Mouse (Mus musculus) spleen, adult 12 weeks (tissue): ENCODE measurements around the gene Slc38a3.

Experiments used
- DNase-seq: peaks from one replicate; pipeline ENCODE4 v3.0.0; 2022; ENCODE audit warnings: low spot score

Slc38a3 gene

DNA sequence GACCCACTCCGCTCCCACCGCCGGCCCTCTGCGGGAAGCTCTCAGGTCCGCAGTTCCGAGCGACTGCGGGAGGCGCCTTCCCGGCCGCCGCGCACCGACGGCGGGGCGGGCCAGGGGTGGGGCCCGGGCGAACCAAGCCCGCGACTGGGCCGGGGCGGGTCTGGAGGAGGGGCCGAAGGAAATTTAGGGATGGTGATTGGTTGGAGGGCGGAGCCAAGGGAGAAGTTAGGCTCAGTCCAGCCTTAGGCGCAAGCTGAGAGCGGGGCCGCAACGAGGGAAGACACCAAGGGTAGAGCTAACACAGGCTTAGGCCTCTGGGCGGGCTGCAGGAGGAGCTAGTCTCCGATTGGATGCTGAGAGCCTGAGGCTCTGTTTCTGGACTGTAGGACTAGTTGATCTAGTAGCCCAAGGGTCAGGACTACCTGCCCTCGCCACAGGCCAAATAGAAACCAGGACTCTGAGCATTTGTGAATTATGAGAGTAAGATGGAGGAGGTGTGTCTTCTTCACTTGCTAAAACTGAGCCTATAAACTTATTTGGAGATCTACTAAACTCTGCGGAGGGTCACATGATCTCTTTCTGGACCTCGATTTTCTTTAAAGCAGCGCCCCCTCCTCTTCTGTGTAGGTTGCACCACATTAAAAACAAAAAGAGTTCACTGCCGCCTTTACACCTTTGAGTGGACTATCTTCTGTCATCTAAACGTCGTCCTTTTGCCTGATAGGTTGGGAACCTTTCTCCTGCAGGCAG, 33.9 kb downstream of the Slc38a3 start, which contains the start of gene Gnai2:
Gene Gnai2 (minus strand): TSS at position 89 of the 750 bp plus-strand sequence.
- peak; percentile 96 for DNase-seq

DNA sequence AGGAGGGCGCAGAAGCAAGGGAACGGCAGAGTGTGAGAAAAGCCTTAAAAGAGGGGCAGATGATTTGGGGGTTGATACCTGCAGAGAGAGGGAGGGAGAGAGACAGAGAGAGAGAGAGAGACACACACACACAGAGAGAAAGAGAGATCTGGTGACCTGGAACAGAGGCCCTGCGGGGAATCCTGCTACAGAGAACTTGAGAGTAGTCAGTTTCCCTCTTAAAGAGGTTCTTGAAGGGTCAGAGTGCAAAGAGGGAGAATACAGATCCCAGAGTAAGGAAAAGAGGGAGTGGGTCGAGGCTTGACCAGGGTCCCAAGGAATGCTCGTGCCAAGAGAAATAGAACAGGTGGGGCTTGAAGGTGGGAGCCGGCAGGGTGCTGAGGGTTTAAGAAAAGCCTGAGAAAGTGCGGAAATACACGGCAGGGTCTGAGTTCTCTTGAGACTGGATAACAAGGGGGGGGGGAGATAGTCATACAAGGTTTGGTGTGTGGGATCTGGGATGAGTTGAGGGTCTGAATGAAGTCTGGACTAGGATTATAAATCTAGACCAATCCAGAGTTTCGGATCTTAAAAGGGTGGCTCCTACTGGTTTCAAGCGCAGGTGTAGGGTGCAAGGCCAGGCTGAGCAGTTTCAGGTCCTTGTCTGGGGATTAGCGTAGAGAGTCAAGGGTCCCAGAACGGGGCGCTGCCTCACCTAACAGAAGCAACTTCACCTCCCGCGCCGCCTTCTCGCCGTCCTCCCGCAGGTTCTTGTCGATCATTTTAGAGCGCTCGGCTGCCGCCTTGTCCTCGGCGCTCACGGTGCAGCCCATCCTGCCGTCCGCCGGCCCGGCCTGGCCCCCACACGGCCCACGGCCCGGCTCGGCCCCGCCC, 34.7 kb downstream of the Slc38a3 start:
- DNase-seq, result no peak

GRCm38 (mm10) chr9:107633661-107634405, 35.5 kb downstream of the Slc38a3 start:
- no peak for DNase-seq

GRCm38 (mm10) chr9:107633091-107633660, 36.2 kb downstream of the Slc38a3 start:
- DNase-seq, result peak; percentile 77

DNA sequence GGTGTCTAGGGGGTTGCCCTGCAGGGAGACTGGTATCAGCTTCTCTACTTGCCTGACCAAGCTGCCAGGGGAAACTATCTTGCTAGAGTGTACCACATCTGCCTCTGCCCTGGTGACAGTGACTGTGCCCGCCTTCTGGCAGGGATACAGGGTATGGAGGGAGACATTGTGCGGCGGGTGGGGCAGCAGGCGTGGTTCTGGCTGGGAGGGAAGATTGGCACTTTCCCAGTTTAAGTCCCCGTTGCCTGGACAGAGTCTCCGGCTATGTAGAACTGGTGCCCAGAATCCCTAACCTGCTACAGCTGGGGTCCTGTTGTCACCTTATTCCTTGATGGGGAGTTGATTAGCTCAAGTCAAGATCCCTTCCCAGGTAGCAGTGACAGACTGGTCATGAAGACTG, 36.9 kb downstream of the Slc38a3 start:
- DNase-seq, result peak; percentile 59

- DNase-seq, result no peak
These were observed 37.5 kb downstream of the Slc38a3 start for GRCm38 (mm10) chr9:107631861-107632260.

DNA sequence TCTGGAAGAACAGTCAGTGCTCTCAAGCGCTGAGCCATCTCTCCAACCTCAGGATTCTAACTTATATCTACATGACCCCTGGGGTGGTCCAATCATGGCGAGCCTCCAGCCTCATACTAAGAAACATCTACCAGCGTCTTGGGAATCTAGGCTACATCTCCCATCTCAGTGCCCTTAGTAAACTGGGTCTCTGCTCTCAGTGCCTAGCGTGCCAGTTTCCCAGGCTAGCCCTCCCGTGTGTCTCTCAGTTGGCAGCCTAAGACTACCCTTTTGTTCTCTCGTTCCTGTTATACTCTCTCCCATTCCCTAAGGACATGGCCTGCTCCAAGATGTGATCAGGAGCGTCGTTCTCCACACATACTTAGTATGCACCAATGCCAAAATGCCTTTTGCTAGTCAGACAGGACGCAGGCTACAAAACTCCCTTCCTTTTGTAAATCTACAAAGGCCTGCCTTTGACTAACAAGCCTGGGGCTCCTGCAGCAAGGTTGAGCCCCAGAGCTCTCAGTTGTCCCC, 38.0 kb downstream of the Slc38a3 start:
- no peak for DNase-seq

DNA sequence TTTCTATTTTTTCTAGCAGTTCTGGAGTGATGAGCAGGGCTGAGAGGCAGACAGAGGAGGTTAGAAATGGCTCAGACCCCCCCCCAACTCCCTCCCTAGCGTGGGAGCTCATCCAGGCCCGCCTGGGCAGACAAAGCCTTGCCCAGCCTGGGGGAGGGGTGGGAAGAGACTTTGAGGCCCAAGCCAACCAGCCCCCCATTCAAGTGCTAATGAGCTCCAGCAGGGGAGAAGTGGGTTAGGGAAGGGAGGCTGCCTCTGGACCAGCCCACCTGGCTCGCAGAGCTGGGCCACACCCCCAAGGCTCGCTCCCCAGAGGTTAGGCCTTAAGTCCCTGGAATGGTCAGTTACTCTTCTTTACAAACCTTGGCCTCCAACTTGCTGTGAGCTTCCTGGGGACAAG, 38.8 kb downstream of the Slc38a3 start:
- no peak for DNase-seq

- no peak for DNase-seq
These were observed 39.4 kb downstream of the Slc38a3 start for GRCm38 (mm10) chr9:107629901-107630425.

GRCm38 (mm10) chr9:107629411-107629730, 40.0 kb downstream of the Slc38a3 start:
- no peak for DNase-seq

DNA sequence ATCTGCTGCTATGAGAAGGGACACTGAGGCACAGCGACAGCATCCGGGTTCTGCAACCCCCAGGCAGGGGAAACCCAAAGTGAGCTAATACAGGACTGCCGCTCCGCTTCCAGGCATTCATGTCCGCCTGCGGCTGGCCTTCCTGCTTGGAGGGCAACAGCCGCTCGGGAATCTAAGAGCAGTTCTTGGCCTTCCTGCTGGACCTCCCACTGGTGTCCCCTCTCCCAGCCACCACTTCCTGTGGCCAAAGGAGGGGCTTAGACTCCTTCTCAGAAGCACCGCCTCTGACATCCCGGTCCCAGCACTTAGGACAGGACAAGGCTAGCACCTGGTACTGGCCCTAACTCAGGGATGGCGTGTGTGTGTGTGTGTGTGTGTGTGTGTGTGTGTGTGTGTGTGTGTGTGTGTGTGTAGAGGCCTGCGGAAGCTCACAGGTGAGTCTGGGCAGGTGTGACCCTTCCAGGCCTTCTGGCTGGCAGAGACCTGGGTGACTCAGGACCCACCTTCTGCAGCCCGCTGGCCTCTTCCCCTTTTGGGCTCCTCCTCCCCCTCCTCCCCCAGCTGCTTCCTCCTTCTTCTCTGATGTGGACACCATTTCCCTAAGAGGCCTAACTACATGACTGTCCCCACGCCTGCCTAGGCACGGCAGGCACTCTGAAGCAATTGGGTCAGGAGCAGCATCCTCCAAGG, 40.5 kb downstream of the Slc38a3 start:
- DNase-seq, result no peak

DNA sequence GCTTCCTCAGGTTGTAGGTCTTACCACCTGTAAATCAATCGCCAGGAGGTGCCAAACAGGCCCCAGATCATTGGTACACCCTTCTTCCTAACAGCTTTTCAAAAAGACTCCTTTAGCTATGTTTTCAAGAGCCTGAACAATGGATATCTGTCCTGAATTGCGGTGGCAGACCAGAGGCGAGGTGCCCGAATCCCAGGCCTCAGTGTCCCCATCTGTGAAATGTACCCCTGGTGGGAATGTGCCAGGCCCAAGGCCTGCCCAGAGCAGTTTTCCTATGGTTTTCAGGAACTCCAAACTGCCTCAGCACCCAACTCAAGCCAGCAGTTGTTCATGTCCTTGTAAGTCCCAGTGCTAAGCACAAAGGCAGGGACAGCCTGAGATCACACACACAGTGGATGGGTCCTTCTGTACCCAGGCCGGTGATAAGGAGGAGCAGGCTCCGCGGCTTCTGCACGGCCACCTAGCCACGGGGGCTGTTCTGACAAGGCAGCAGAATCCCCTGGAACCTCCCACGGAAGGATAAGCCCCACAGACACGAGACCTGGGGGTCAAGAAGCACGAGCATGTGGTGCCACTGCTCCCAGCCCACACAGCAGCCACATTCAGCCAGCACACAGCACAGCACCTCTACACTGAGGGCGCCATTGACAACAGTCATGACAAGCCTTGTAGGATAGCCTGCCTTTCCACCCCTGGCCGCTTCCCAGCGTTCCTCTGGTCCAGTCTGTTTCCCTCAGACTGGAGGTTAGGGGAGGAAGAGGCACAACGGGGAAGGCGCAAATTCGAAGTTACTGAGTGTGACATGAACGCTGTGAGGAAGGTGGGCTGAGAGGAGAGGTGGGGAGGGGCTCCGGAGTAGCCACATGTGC, 41.7 kb downstream of the Slc38a3 start:
- DNase-seq, result no peak

- DNase-seq, result no peak
These were observed 42.5 kb downstream of the Slc38a3 start for GRCm38 (mm10) chr9:107626844-107627277.

DNA sequence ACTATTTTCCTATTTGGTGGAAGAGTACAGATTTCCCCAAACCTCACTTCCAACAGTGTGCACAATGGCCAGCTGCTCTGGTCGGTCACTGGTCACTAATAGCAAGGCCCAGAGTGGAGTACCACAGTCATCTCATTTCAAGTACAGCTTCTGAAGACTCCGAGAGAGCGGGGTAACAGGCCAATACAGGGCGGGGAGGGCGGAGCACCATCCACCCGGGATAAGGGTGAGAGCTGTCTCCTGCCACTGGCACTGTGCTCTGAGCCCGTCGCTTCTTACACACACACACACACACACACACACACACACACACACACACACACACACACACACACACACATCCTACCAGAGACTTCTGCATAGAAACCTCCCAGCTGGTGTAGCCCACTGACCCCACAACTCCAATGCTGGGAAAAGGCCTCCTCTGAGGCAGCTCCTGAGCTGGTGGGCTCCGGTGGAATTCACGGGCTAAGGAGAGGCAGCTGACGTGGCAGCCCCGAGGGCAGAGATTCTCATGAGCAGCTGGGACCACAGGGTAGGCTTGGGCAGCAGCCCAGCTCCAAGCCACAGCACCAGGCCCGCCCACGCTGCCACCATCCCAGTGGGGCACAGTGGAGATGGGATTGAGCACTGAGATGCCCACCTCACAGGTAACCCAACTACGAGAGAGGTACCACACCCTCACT, 43.0 kb downstream of the Slc38a3 start:
- DNase-seq, result no peak

DNA sequence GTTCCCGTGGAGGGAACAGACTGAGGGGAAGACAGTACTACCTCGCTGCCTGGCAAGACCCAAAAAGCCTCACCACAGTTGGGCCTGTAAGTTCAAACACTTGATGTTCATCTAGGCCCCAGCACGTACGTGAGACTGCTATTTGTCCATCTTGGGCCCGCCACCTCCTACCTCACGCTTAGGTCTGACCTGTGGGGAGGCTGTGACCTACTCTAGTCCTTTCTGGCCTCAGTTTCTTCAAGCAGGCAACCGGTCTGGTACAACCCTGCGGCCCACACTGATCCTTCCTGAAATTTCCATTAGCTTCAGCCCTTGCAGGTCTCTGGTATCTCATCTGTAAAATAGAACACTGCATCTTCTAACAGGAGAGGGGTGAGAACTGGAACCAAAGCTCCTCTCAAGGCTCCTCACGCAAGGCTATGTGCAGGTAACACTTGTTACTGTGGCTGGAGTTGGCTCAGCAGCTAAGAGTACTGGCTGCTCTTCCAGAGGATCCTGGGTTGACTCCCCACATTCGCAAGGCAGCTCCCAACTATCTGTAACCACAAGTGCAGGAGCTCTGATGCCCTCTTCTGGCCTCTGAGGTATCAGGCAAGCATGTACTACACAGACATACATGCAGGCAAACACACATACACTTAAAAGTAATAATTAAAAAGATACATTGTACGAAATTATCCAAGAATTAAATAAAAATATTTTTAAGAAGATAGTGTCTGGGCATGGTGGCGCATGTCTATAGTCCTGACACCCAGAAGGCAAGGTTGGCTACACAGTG, 43.8 kb downstream of the Slc38a3 start:
- no peak for DNase-seq

DNA sequence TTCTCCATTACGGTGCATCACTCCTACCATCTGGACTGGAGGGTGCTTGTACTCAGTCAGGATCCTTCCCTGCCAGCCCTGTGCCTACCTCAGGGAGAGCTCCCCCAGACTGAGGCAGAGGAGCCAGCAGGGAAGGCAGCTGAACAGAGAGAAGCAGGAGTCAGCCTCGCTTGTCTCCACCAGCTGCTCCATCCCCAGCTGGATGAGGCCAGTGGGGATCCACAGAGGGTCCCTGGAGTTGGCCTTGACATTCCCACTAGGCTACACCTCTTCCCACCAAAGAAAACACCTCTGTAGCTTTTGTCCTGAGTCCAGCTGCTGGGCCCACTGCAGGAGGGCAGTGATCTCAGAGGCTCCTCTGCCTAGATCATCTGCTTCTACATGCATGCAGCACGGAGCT, 44.4 kb downstream of the Slc38a3 start:
- no peak for DNase-seq

GRCm38 (mm10) chr9:107624539-107624938, 44.8 kb downstream of the Slc38a3 start:
- no peak for DNase-seq

DNA sequence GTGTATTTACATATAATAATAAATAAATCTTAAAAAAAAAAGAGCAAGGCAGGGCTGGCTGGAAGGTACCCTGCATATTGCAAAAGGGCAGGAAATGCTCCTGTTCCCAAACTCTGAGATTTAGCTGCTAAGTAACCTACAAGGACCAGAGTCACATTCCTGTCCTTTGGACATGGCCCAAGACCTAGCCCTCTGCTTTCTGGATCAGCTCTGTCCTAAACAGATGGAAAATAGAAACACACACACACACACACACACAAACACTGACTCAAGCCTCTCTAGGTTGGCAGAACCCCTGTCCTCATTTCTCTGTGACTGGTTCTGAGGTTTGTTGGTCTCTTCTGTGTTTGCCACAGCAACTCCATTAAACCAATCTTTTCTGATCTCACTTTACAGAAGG, 48.4 kb downstream of the Slc38a3 start:
- DNase-seq, result no peak

DNA sequence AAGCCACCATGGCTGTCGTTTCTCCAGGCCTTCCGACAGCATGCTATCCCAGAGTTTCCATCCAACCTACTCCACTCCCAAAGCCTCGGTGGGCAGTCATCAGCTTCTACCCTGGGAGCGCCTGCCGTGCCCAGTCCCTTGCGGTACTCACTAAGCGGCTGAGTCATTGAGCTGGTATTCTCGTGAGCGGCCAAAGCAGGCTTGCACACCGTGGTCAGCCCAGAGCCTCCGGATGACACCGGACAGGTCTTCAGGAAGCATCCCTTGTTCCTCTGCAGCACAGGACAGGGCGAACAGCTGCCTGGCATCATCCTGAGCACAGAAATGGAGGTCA, 49.8 kb downstream of the Slc38a3 start:
- DNase-seq, result no peak
